Mouse (Mus musculus): ENCODE results near the gene Apoc1. TPM values are rescaled to one million over a fixed set of nuclear protein-coding genes. Genes with fewer than 3 reads are reported as not detected.

Apoc1 gene
- total and polyA plus RNA-seq, 3 experiments, result not detected

DNA sequence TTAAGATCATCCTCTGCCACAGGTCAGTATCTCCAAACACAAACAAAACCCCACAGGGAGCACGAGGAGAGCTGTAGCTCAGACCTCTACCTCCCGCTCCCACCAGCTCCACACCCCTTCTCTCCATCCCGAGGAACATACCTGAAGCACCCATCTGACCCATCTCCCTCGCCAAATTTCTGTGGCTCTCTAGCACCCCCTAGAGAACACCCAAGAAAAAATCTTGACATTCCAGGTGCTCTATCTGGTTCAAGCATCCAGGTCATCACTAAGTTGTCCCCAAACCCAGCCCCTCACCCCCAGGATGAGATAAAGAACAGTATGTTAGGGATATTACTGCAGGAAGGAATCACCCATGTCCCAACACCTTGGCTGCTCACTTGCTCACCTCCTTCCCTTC, 20.7 kb upstream of the Apoc1 start:
- H3K27me3 ChIP-seq (replicated peaks), result no peaks in the 10 kb centered on the region
- in situ Hi-C loops (cut with MboI; ENCODE audit: low pct_ligation_motif_present, low pct_unique_long_range_greater_than_20kb, low sequenced_read_pairs) (loop anchor here (5.0 kb wide), 1 partner anchor 46 kb away; the partner anchor contains the start of gene Clptm1), dilution Hi-C loops (cut with MboI; ENCODE audit: extremely low pct_ligation_motif_present, extremely low pct_unique_long_range_greater_than_20kb, low sequenced_read_pairs) (no loop called here)
- H3K4me2 ChIP-seq (ENCODE audit: insufficient read depth, low read depth, poor library complexity, severe bottlenecking), result no peak overlapping the region
- H3K9ac ChIP-seq (ENCODE audit: insufficient read depth, low read depth), result no peak overlapping the region
- H3K4me1 ChIP-seq (ENCODE audit: control insufficient read depth in 1 of 2, insufficient read depth in 2 of 2), result peaks cover 9 to 39% of the 10 kb centered on the region in 2 experiments; a peak in 3 of 4 replicates
- H3K4me3 ChIP-seq (replicated peaks in 1 of 3; ENCODE audit: low read depth in 2 of 3, low read length in 2 of 3, poor library complexity in 1 of 3), result no peak overlapping the region
- no peak overlapping the region for H3K27ac ChIP-seq (ENCODE audit: insufficient read depth, low read depth)
- no peak for TF ChIP-seq NELFE (IDR thresholded peaks at IDR 0.05; ENCODE audit: low read depth, low read length)
- TF ChIP-seq CTCF (conservative IDR thresholded peaks at IDR 0.05 in 1 of 2, IDR thresholded peaks at IDR 0.05 in 1 of 2; ENCODE audit: low read depth in 2 of 2, low read length in 2 of 2), result peak; percentile 6 to 71; a peak in 2 of 4 replicates
- TF ChIP-seq SMC3 (IDR thresholded peaks at IDR 0.05; ENCODE audit: low read depth, low read length), result peak; percentile 29; the same call in 1 of the 2 replicates
- peak; percentile 36 for TF ChIP-seq RAD21 (IDR thresholded peaks at IDR 0.05; ENCODE audit: low read depth, low read length)
- no peak for TF ChIP-seq CHD2 (IDR thresholded peaks at IDR 0.05; ENCODE audit: low read length)
- TF ChIP-seq ZMIZ1 (IDR thresholded peaks at IDR 0.05; ENCODE audit: low read depth, low read length), result no peak
- H3K36me3 ChIP-seq (replicated peaks in 1 of 2; ENCODE audit: control insufficient read depth in 1 of 2, insufficient read depth in 1 of 2, low read length in 1 of 2), result peaks cover 46 to 56% of the 10 kb centered on the region in 2 experiments
- H3K79me2 ChIP-seq (replicated peaks; ENCODE audit: control insufficient read depth, extremely low read depth, insufficient read depth, poor library complexity, severe bottlenecking), result peaks cover 18% of the 10 kb centered on the region
- DNase-seq (ENCODE audit: extremely low read depth), result peak; percentile 45
- no peaks in the 10 kb centered on the region for H3K9me3 ChIP-seq (replicated peaks; ENCODE audit: low read length)

DNA sequence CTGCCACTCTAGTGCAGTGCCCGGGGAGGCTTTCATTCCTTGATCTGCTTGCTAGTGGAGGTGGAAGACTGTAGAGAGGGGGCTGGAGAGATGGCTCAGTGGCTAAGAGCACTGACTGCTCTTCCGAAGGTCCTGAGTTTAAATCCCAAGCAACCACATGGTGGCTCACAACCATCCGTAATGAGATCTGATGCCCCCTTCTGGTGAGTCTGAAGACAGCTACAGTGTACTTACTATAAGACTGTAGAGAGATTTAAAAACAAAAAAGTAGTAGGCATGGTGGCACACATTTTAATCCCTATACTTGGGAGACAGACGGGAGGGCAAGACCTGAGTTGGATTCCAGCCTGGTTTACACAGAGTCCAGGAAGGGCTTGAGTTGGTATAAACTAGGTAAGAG, 20.0 kb upstream of the Apoc1 start:
- Histone ChIP-seq H3K27me3 (replicated peaks) (no peaks in the 10 kb centered on the region), H3K4me1 (ENCODE audit: control insufficient read depth in 1 of 2, insufficient read depth in 2 of 2) (peaks cover 9 to 35% of the 10 kb centered on the region in 2 experiments; a peak in 3 of 4 replicates), H3K27ac (ENCODE audit: insufficient read depth, low read depth) (no peak overlapping the region), H3K4me3 (replicated peaks in 1 of 3; ENCODE audit: low read depth in 2 of 3, low read length in 2 of 3, poor library complexity in 1 of 3) (no peak overlapping the region), H3K9me3 (replicated peaks; ENCODE audit: low read length) (no peaks in the 10 kb centered on the region), H3K36me3 (replicated peaks in 1 of 2; ENCODE audit: control insufficient read depth in 1 of 2, insufficient read depth in 1 of 2, low read length in 1 of 2) (peaks cover 53 to 63% of the 10 kb centered on the region in 2 experiments), H3K4me2 (ENCODE audit: insufficient read depth, low read depth, poor library complexity, severe bottlenecking) (no peak overlapping the region), H3K79me2 (replicated peaks; ENCODE audit: control insufficient read depth, extremely low read depth, insufficient read depth, poor library complexity, severe bottlenecking) (peaks cover 18% of the 10 kb centered on the region), H3K9ac (ENCODE audit: insufficient read depth, low read depth) (no peak overlapping the region)
- dilution Hi-C loops (cut with MboI; ENCODE audit: extremely low pct_ligation_motif_present, extremely low pct_unique_long_range_greater_than_20kb, low sequenced_read_pairs), result no loop called here
- DNase-seq (ENCODE audit: extremely low read depth), result no peak
- no peak for TF ChIP-seq SIN3A (IDR thresholded peaks at IDR 0.05; ENCODE audit: low read length)
- TF ChIP-seq CTCF (conservative IDR thresholded peaks at IDR 0.05 in 1 of 2, IDR thresholded peaks at IDR 0.05 in 1 of 2; ENCODE audit: low read depth in 2 of 2, low read length in 2 of 2), result peak; percentile 39 to 68; a peak in 3 of 4 replicates
- no peak for TF ChIP-seq RCOR1 (conservative IDR thresholded peaks at IDR 0.05; ENCODE audit: low read depth, low read length)
- in situ Hi-C loops (cut with MboI; ENCODE audit: low pct_ligation_motif_present, low pct_unique_long_range_greater_than_20kb, low sequenced_read_pairs), result loop anchor here (5.0 kb wide), 1 partner anchor 45 kb away; the partner anchor contains the start of gene Clptm1

DNA sequence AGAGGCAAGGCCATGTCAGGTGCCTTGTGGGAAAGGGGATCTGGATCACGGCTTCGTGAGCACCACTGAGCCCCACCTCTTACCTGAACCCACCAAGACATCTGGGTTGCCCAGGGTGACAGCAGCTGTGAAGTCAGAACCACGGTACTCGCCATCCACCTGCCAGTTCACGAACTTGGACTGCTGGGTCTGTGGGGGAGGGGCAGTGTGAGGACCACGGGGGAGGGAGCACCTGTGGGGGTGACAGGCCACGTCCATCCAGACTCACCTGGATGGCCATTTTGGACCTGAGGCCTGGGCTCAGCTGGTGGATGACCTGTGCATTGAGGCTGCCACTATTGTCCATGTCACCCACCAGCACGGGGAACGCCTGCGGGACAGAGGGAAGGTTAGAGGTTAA, 18.2 kb upstream of the Apoc1 start:
- H3K9me3 ChIP-seq (replicated peaks; ENCODE audit: low read length), result no peaks in the 10 kb centered on the region
- H3K36me3 ChIP-seq (replicated peaks in 1 of 2; ENCODE audit: control insufficient read depth in 1 of 2, insufficient read depth in 1 of 2, low read length in 1 of 2), result peaks cover 61 to 73% of the 10 kb centered on the region in 2 experiments
- H3K4me3 ChIP-seq (replicated peaks in 1 of 3; ENCODE audit: low read depth in 2 of 3, low read length in 2 of 3, poor library complexity in 1 of 3), result no peak overlapping the region
- TF ChIP-seq POLR2AphosphoS2 (IDR thresholded peaks at IDR 0.05; ENCODE audit: low read depth, low read length) (0 out of 2 replicates have a peak, but pooled peaks have one; percentile 21), JUN (IDR thresholded peaks at IDR 0.05; ENCODE audit: insufficient read depth, low read depth, low read length) (no peak)
- dilution Hi-C loops (cut with MboI; ENCODE audit: extremely low pct_ligation_motif_present, extremely low pct_unique_long_range_greater_than_20kb, low sequenced_read_pairs) (no loop called here), in situ Hi-C loops (cut with MboI; ENCODE audit: low pct_ligation_motif_present, low pct_unique_long_range_greater_than_20kb, low sequenced_read_pairs) (loop anchor here (5.0 kb wide), 1 partner anchor 43 kb away; the partner anchor contains the start of gene Clptm1)
- DNase-seq (ENCODE audit: extremely low read depth), result no peak
- no peak overlapping the region for H3K27ac ChIP-seq (ENCODE audit: insufficient read depth, low read depth)
- H3K4me2 ChIP-seq (ENCODE audit: insufficient read depth, low read depth, poor library complexity, severe bottlenecking), result no peak overlapping the region
- H3K27me3 ChIP-seq (replicated peaks), result no peaks in the 10 kb centered on the region
- H3K79me2 ChIP-seq (replicated peaks; ENCODE audit: control insufficient read depth, extremely low read depth, insufficient read depth, poor library complexity, severe bottlenecking), result peaks cover 18% of the 10 kb centered on the region
- H3K4me1 ChIP-seq (ENCODE audit: control insufficient read depth in 1 of 2, insufficient read depth in 2 of 2), result peaks cover 5 to 26% of the 10 kb centered on the region in 2 experiments; a peak in 3 of 4 replicates
- no peak overlapping the region for H3K9ac ChIP-seq (ENCODE audit: insufficient read depth, low read depth)

Measured in CH12.LX (cell line).